Mouse (Mus musculus): ENCODE measurements around the gene Git1.
A peak's percentile ranks its signal among the peaks of the same experiment; 100 is the strongest.

GRCm38 (mm10) chr11:77514281-77514831 is 21.0 kb downstream of the Git1 start:
- TF ChIP-seq SRF (IDR thresholded peaks at IDR 0.05; ENCODE audit: control insufficient read depth, insufficient read length, low read depth) (no peak), MAX (IDR thresholded peaks at IDR 0.05; ENCODE audit: low read depth) (no peak), USF1 (IDR thresholded peaks at IDR 0.05; ENCODE audit: low read depth) (no peak), MYOD1 (IDR thresholded peaks at IDR 0.05; ENCODE audit: control insufficient read depth in 1 of 3, insufficient read length in 2 of 3, low read depth in 2 of 3) (peak in 1 of 3 experiments; percentile 28)
